Mouse (Mus musculus) layer of hippocampus, postnatal 14 days (tissue): ENCODE measurements around the gene Acss3. TPM values are rescaled to one million over a fixed set of nuclear protein-coding genes. Genes with fewer than 3 reads are reported as not detected.

ENCODE experiments used
- DNase-seq, 2 experiments: peaks; one replicate each; pipeline ENCODE4 v3.0.0; 2021 to 2022; ENCODE audit warnings: low spot score in 2 of 2, mixed read lengths in 1 of 2
- total RNA-seq, 2 experiments: library from RNA; stranded (reverse); gene quantifications; 2 replicates each; pipeline ENCODE4 v1.2.3; 2021

The Acss3 gene
- total RNA-seq, 2 experiments from 2014 or later: 0.76 to 1.4 TPM

GRCm38 (mm10) chr10:107021118-107021517 is 102.3 kb downstream of the Acss3 start:
- DNase-seq: no peak

- no peak for DNase-seq
These were observed 112.3 kb downstream of the Acss3 start for GRCm38 (mm10) chr10:107011142-107011541.

GRCm38 (mm10) chr10:106998052-106998625 is 125.3 kb downstream of the Acss3 start:
- peak in 1 of 2 experiments; percentile 10 for DNase-seq

- DNase-seq: no peak
These were observed 134.0 kb downstream of the Acss3 start for GRCm38 (mm10) chr10:106989478-106989877.

- no peak for DNase-seq
These were observed 148.0 kb downstream of the Acss3 start for GRCm38 (mm10) chr10:106975193-106976141.

GRCm38 (mm10) chr10:106959026-106959425 is 164.4 kb downstream of the Acss3 start:
- no peak for DNase-seq

- no peak for DNase-seq
These were observed 182.1 kb downstream of the Acss3 start for GRCm38 (mm10) chr10:106941380-106941779.

- DNase-seq: no peak
These were observed 184.0 kb downstream of the Acss3 start for GRCm38 (mm10) chr10:106939441-106939840.

- no peak for DNase-seq
These were observed 184.6 kb downstream of the Acss3 start for GRCm38 (mm10) chr10:106938851-106939250.

- no peak for DNase-seq
These were observed 186.5 kb downstream of the Acss3 start for GRCm38 (mm10) chr10:106936996-106937395.

GRCm38 (mm10) chr10:106932571-106933073 is 190.8 kb downstream of the Acss3 start:
- peak in 1 of 2 experiments; percentile 75 for DNase-seq

- DNase-seq: no peak
These were observed 194.7 kb downstream of the Acss3 start for GRCm38 (mm10) chr10:106928576-106929332.

- no peak for DNase-seq
These were observed 198.7 kb downstream of the Acss3 start for GRCm38 (mm10) chr10:106924798-106925197.

- DNase-seq: peak in 1 of 2 experiments; percentile 63
These were observed 199.1 kb downstream of the Acss3 start for GRCm38 (mm10) chr10:106924334-106924733.

GRCm38 (mm10) chr10:106914822-106915221 is 208.6 kb downstream of the Acss3 start:
- no peak for DNase-seq

- DNase-seq: no peak
These were observed 209.2 kb downstream of the Acss3 start for GRCm38 (mm10) chr10:106914275-106914674.

GRCm38 (mm10) chr10:106913032-106913431 is 210.4 kb downstream of the Acss3 start:
- no peak for DNase-seq

GRCm38 (mm10) chr10:106910108-106910507 is 213.4 kb downstream of the Acss3 start:
- DNase-seq: no peak

- no peak for DNase-seq
These were observed 227.1 kb downstream of the Acss3 start for GRCm38 (mm10) chr10:106896351-106896750.
